Mouse (Mus musculus) right cerebral cortex, postnatal 10 days (tissue): Measurements from ENCODE around the gene Fut1.

Experiments used
- DNase-seq, 2 experiments: peaks; one replicate each; pipeline ENCODE4 v3.0.0; 2021; ENCODE audit warnings: low spot score in 2 of 2

The Fut1 gene

DNA sequence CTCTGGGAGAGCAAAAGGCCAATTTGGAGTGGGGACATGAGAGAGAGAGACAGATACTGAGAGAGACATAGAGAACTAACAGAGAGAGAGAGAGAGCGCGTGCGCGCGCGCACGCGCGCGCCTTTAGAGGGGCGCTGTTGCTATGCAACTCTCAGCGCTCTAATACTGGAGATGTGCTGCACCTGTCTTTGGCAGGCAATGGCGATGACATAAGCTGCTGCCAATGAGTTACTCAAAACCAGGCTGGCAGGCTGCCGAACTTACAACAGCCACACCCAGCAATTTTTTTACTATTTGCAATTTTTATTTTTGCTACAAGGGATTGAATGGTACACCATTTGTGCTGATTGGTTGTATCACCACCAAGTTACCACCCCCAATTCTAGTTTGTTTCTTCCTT lies 50.7 kb downstream of the Fut1 start:
- DNase-seq = peak; percentile 64 to 75

- no peak for DNase-seq
These were observed 51.8 kb downstream of the Fut1 start for GRCm38 (mm10) chr7:45668921-45669320.
